Mouse (Mus musculus) lung, adult 2 months (tissue): ENCODE results near the gene Polr3a.

ENCODE experiments used
- CTCF ChIP-seq: fragments of 200-500 bp; IDR thresholded peaks from 2 replicates; pipeline ENCODE4 v1.5.1; 2011; ENCODE audit warnings: mild to moderate bottlenecking, low read length, control low read depth; ENCODE audit not compliant: insufficient read depth
- POLR2A ChIP-seq: fragments of 200-500 bp; IDR thresholded peaks from 2 replicates; pipeline ENCODE4 v1.6.1; 2011; ENCODE audit warnings: low read depth, mild to moderate bottlenecking, control low read depth, low read length, borderline replicate concordance; ENCODE audit errors: extremely low read depth

DNA sequence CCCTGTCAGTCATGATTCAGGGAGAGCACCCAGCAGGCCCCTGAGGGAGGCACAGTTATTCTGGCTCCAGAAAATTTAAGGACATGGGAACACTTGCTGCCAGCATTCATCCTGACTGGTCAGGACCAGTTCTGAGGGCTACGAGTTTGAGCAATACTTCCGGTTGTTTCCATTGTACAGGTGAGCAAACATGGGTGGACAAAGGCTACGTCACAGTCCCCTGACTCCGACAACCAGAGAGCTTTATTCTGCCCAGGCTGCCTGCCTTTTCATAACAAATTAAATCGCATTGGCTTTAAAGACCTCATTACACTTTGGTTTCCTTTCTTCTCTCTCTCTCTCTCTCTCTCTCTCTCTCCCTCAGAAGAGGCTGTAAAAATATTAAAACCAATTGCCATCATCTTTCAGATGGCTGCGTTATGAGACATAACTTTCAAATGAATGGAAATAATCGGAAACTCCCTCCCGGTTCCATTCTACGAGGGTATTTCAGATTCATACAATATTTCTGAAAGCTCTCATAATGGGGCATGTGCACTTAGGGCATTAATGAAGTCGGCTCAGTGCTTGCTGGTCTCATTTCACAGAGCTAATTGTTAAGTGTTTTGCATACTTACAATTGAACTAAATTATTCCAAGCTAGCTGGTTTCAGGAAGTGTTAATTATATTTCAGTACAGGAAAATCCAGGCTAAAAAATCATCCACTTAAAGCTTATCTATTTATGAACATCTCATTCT lies 39.0 kb upstream of the Polr3a start:
- TF ChIP-seq POLR2A (no peak), CTCF (no peak)
